Mouse (Mus musculus) E14TG2a.4 (cell line): ENCODE measurements around the gene Dmrtc1b.

ENCODE experiments used
- CTCF ChIP-seq: conservative IDR thresholded peaks from 2 replicates; pipeline ENCODE4 v1.5.1; 2014; ENCODE audit warnings: low read length
- NANOG ChIP-seq: IDR thresholded peaks from 2 replicates; pipeline ENCODE4 v1.6.1; 2014; ENCODE audit warnings: borderline replicate concordance, low read length, mixed read lengths
- POU5F1 ChIP-seq: IDR thresholded peaks from 2 replicates; pipeline ENCODE4 v1.6.1; 2014; ENCODE audit warnings: low read length, borderline replicate concordance

GRCm38 (mm10) chrX:102660712-102661111 is 47.0 kb upstream of the Dmrtc1b start:
- peak; percentile 34 for TF ChIP-seq CTCF
- TF ChIP-seq POU5F1: no peak
- no peak for TF ChIP-seq NANOG
